Mouse (Mus musculus) stomach, postnatal 0 days (tissue): ENCODE data around the gene Maats1.

Experiments
- CTCF ChIP-seq: IDR thresholded peaks from 2 replicates; pipeline ENCODE4 v1.5.1; 2016; ENCODE audit warnings: antibody characterized with exemption, low read depth, mild to moderate bottlenecking, moderate library complexity
- EP300 ChIP-seq: optimal IDR thresholded peaks from 2 replicates; pipeline ENCODE3; 2016; ENCODE audit warnings: antibody characterized with exemption

GRCm38 (mm10) chr16:38302367-38302766 is 39.6 kb downstream of the Maats1 start:
- no peak for TF ChIP-seq CTCF
- no peak for TF ChIP-seq EP300
